Mouse (Mus musculus) layer of hippocampus, adult 18-20 months (tissue): ENCODE data around the gene Bri3bp. TPM values are rescaled to one million over a fixed set of nuclear protein-coding genes. Genes with fewer than 3 reads are reported as not detected.

Experiments used
- DNase-seq, 2 experiments: peaks; one replicate each; pipeline ENCODE4 v3.0.0; 2022; ENCODE audit warnings: low spot score in 2 of 2
- total RNA-seq, 2 experiments: library from RNA; stranded (reverse); gene quantifications; 2 replicates each; pipeline ENCODE4 v1.2.3; 2021

The Bri3bp gene
- total RNA-seq, 2 experiments from 2014 or later: 92.7 to 107 TPM

GRCm38 (mm10) chr5:125448026-125448425 is 6.7 kb downstream of the Bri3bp start:
- DNase-seq: no peak

GRCm38 (mm10) chr5:125448631-125449030 is 7.3 kb downstream of the Bri3bp start:
- DNase-seq: no peak

- no peak for DNase-seq
Measured at GRCm38 (mm10) chr5:125449306-125449705, 7.9 kb downstream of the Bri3bp start.

GRCm38 (mm10) chr5:125452573-125452972 is 11.2 kb downstream of the Bri3bp start:
- no peak for DNase-seq

GRCm38 (mm10) chr5:125456100-125456499 is 14.7 kb downstream of the Bri3bp start:
- no peak for DNase-seq

GRCm38 (mm10) chr5:125457538-125457937 is 16.2 kb downstream of the Bri3bp start:
- no peak for DNase-seq

- no peak for DNase-seq
Measured at GRCm38 (mm10) chr5:125460574-125460973, 19.2 kb downstream of the Bri3bp start.

- DNase-seq: peak in 1 of 2 experiments; percentile 63
Measured at GRCm38 (mm10) chr5:125461868-125462445, 20.6 kb downstream of the Bri3bp start.

- no peak for DNase-seq
Measured at GRCm38 (mm10) chr5:125465192-125465591, 23.8 kb downstream of the Bri3bp start.

GRCm38 (mm10) chr5:125465701-125466106 is 24.3 kb downstream of the Bri3bp start:
- peak; percentile 97 to 98 for DNase-seq

- no peak for DNase-seq
Measured at GRCm38 (mm10) chr5:125466483-125466882, 25.1 kb downstream of the Bri3bp start.

- DNase-seq: no peak
Measured at GRCm38 (mm10) chr5:125467261-125467660, 25.9 kb downstream of the Bri3bp start.

- no peak for DNase-seq
Measured at GRCm38 (mm10) chr5:125470713-125471112, 29.3 kb downstream of the Bri3bp start.

- DNase-seq: no peak
Measured at GRCm38 (mm10) chr5:125472796-125473475, 31.6 kb downstream of the Bri3bp start.

- DNase-seq: no peak
Measured at GRCm38 (mm10) chr5:125475030-125475429, 33.7 kb downstream of the Bri3bp start.

GRCm38 (mm10) chr5:125475601-125476285 is 34.4 kb downstream of the Bri3bp start, which contains the start of gene Aacs:
Gene Aacs (plus strand): TSS chr5:125475814.
- DNase-seq: peak; percentile 97 to 99

- DNase-seq: peak in 1 of 2 experiments; percentile 58
Measured at GRCm38 (mm10) chr5:125476286-125476625, 34.9 kb downstream of the Bri3bp start.

GRCm38 (mm10) chr5:125476799-125477198 is 35.4 kb downstream of the Bri3bp start:
- DNase-seq: no peak

- no peak for DNase-seq
Measured at GRCm38 (mm10) chr5:125477533-125477932, 36.2 kb downstream of the Bri3bp start.

GRCm38 (mm10) chr5:125478037-125478436 is 36.7 kb downstream of the Bri3bp start:
- DNase-seq: no peak

- no peak for DNase-seq
Measured at GRCm38 (mm10) chr5:125479376-125479775, 38.0 kb downstream of the Bri3bp start.
